Mouse (Mus musculus): ENCODE measurements around the gene Cdh13. TPM values are rescaled to one million over a fixed set of nuclear protein-coding genes. Genes with fewer than 3 reads are reported as not detected.

The Cdh13 gene
- polyA plus RNA-seq, 1 experiment from 2014 or later = 2.4 TPM

DNA sequence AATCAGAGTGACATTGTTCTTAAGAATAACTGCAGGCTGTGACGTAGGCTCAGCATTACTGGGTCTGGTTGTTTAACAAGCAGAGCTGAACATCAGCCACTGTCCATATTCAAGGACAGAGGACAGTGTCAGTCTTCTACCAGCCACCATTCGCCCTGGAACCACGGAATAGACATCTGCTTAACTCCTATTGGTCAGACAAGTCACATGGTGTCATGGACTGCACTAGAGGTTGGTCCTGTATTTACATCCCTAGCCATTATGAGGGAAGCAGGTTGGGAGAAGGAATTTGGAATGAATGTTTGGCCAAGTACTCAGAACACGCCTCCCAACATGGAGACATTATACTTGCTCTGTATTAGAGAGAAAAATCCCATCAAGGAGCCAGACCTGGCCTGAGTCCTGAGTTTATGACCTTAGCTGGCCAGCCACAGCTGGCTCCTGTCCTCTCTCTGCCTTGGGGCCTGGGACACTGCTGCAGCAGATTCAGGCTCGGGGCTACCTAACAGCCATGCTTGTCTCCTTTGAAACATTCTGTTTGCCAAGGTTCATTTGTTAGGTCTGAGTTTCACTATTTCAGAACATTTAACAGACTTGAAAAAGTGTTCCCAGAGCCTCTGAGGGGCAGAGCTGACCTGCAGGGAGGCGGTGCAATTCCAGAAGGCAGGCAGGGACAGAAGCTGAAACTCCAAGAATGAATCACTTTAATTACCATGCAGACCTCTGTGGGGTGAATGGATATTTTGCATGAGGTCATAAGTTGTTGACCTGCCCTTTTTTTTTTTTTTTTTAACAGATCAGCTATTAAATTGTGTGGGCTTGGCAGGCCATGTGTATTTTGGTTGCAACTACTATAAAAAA, 282.6 kb downstream of the Cdh13 start:
- Histone ChIP-seq H3K9me3 (no peaks in the 10 kb centered on the region), H3K4me1 (peaks cover 4% of the 10 kb centered on the region; the same call in 1 of the 2 replicates), H3K27ac (replicated peaks) (no peak overlapping the region), H3K36me3 (replicated peaks) (no peaks in the 10 kb centered on the region), H3K27me3 (replicated peaks; ENCODE audit: low read depth, poor library complexity, severe bottlenecking) (no peaks in the 10 kb centered on the region), H3K4me3 (no peak overlapping the region)
- 78% methylated on average over 6 of the region's 6 CpGs for WGBS
- DNase-seq (ENCODE audit: low spot score) = no peak

DNA sequence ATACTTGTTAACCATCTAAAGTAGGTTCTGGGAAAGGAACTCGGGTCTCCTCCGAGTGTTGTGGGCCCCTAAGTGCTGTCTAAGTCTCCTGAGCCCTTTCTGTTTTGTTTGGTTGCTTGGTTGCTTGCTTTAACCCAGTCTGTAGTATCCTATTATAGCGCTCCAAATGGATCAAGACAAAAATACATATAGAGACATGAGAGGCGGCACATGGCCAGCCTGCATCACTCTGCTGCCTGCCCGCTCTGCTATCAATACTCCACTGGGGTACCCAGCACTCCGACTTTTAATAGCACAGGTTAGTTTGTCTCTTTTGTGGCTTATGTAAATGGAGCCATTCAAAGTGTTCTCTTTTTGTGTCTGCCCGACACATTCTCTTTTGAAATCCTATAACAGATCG, 285.8 kb downstream of the Cdh13 start:
- 83% methylated on average over 8 of the region's 8 CpGs for WGBS
- H3K4me3 ChIP-seq = no peak overlapping the region

DNA sequence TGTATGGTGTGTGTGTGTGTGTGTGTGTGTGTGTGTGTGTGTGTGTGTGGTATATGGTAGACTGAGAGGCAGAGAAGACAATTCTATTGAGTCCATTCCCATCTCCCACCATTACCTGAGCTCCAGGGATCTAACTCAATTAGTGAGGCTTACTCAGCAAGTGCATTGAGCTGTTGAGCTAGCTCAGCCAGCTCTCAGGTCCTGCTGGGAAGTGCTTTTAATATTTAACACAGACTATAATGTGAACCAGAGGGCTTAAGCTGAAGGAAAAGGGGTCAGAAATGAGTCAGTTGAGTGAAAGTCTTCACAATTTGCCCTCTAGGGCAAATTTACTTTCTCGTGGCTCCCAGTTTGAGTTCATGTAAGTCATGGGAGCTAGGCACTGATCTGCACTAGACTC, 297.7 kb downstream of the Cdh13 start:
- 77% methylated on average over 1 of the region's 1 CpGs for WGBS
- DNase-seq (ENCODE audit: low spot score) = no peak
- Histone ChIP-seq H3K27ac (replicated peaks) (no peak overlapping the region), H3K4me1 (no peaks in the 10 kb centered on the region), H3K36me3 (replicated peaks) (no peaks in the 10 kb centered on the region), H3K4me3 (no peak overlapping the region), H3K9me3 (no peaks in the 10 kb centered on the region), H3K27me3 (replicated peaks; ENCODE audit: low read depth, poor library complexity, severe bottlenecking) (no peaks in the 10 kb centered on the region)

More for the DNA sequence above, 285.8 kb downstream of the Cdh13 start:
- Histone ChIP-seq H3K27me3 (replicated peaks; ENCODE audit: low read depth, poor library complexity, severe bottlenecking) (no peaks in the 10 kb centered on the region), H3K9me3 (no peaks in the 10 kb centered on the region), H3K36me3 (replicated peaks) (no peaks in the 10 kb centered on the region), H3K4me1 (peaks cover 4% of the 10 kb centered on the region; the same call in 1 of the 2 replicates), H3K27ac (replicated peaks) (no peak overlapping the region)
- no peak for DNase-seq (ENCODE audit: low spot score)

DNA sequence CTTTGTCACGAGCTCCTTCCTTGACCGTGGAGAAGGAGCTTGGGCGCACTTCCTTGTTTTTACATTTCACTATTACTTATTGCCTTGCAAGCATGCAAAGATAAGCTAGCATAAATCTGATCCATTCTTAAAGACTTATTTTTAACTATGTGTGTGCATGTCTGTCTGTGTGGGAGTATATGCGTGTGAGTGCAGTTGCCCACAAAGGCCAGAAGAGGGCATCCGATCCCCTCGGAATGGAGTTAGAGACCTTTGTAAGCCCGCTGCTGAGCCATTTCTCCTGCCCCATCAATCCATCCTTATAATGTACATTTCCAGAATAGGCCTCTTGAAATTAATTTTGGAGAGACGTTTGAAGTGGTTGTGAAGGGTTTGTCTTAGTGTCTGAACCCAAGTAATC, 298.7 kb downstream of the Cdh13 start:
- H3K4me1 ChIP-seq = no peaks in the 10 kb centered on the region
- H3K27me3 ChIP-seq (replicated peaks; ENCODE audit: low read depth, poor library complexity, severe bottlenecking) = no peaks in the 10 kb centered on the region
- H3K36me3 ChIP-seq (replicated peaks) = no peaks in the 10 kb centered on the region
- H3K9me3 ChIP-seq = no peaks in the 10 kb centered on the region
- H3K4me3 ChIP-seq = no peak overlapping the region
- DNase-seq (ENCODE audit: low spot score) = no peak
- no peak overlapping the region for H3K27ac ChIP-seq (replicated peaks)
- WGBS = 94% methylated on average over 8 of the region's 8 CpGs

DNA sequence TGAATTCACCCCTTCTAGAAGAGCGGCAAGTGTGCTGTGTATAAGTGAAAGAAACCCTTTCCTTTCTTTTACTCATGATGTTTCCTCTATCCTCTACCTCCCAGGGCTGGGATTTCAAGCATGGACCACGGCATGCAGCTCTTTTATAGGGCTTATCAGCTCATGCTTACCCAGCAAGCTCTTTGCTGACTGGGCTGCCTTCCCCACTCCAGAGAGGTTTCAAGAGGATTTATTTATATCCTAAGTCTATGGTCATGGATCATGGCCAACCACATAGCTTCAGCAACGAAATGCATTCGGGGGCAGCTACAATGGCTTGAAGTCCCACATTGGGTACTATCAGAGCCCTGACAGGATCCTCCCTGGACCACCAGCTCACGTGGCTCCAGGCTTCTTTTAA, 304.4 kb downstream of the Cdh13 start:
- Histone ChIP-seq H3K4me3 (no peak overlapping the region), H3K9me3 (no peaks in the 10 kb centered on the region), H3K27ac (replicated peaks) (no peak overlapping the region), H3K36me3 (replicated peaks) (no peaks in the 10 kb centered on the region), H3K27me3 (replicated peaks; ENCODE audit: low read depth, poor library complexity, severe bottlenecking) (no peaks in the 10 kb centered on the region), H3K4me1 (no peaks in the 10 kb centered on the region)
- WGBS = 88% methylated on average over 5 of the region's 5 CpGs
- DNase-seq (ENCODE audit: low spot score) = no peak

DNA sequence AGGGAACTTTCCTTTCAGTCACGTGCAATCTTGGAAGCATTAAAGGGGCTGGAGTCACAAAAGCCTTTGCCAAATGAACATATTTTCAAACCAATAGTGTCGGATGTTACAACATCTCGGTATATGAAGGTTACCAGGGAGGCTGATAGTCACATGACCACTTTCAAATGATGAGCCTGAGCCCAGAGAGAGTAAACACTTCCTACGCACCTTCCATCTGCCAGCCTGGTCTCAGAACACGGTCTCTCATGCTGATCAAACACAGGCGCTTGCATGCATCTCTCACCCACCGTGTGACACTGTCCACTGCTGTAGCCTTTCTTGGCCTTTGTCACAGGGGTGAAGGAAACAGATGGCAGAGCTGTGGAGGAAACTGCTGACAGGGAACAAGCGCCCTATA, 313.3 kb downstream of the Cdh13 start:
- DNase-seq (ENCODE audit: low spot score) = no peak
- Histone ChIP-seq H3K27ac (replicated peaks) (no peak overlapping the region), H3K9me3 (peaks cover 3% of the 10 kb centered on the region; the same call in 1 of the 2 replicates), H3K4me3 (no peak overlapping the region), H3K36me3 (replicated peaks) (no peaks in the 10 kb centered on the region), H3K4me1 (no peaks in the 10 kb centered on the region), H3K27me3 (replicated peaks; ENCODE audit: low read depth, poor library complexity, severe bottlenecking) (no peaks in the 10 kb centered on the region)
- WGBS = 84% methylated on average over 8 of the region's 8 CpGs

DNA sequence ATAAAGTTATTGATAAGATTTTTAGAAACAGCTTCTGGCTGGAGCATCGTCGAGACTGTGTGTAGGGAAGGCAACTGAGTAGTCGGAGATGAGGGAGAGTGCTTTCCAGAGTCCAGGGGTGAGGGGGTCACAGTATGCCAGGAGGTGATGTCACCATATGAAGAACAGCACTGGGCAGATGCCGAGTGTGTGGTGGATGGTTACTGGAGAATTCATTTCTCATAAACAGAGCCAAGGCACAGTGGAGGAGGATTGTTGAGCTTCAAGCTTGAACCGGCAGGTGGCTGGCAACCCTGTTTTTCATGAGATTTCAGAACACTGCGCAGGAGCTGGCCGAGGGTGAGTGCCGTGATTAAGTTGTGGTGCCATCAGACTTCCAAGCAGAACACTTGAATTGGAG, 317.8 kb downstream of the Cdh13 start:
- no peaks in the 10 kb centered on the region for H3K36me3 ChIP-seq (replicated peaks)
- H3K27ac ChIP-seq (replicated peaks) = no peak overlapping the region
- no peak for DNase-seq (ENCODE audit: low spot score)
- H3K4me3 ChIP-seq = no peak overlapping the region
- 87% methylated on average over 8 of the region's 8 CpGs for WGBS
- peaks cover 8% of the 10 kb centered on the region; the same call in 1 of the 2 replicates for H3K4me1 ChIP-seq
- H3K27me3 ChIP-seq (replicated peaks; ENCODE audit: low read depth, poor library complexity, severe bottlenecking) = no peaks in the 10 kb centered on the region
- no peaks in the 10 kb centered on the region for H3K9me3 ChIP-seq

DNA sequence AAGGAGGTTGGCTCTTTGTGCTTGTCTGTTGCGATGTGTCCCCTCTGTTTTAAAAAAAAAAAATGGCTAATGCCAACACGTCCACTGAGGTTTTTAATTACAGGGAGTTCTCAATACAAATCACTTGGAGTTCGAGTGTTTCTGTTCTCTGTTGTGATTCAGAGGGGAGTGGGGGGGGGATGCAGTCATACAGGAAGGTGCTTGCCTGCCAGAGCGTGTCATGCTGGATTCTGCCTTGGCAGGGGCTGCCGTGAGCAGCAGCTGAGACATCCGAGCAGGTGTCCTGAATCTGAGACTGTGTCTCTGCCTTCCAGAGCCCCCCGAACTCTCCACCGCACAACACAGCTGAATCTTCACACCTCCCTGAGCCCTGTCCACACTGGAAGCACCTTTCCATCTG, 318.5 kb downstream of the Cdh13 start:
- no peak for DNase-seq (ENCODE audit: low spot score)
- no peak overlapping the region for H3K27ac ChIP-seq (replicated peaks)
- peaks cover 8% of the 10 kb centered on the region; the same call in 1 of the 2 replicates for H3K4me1 ChIP-seq
- H3K9me3 ChIP-seq = no peaks in the 10 kb centered on the region
- no peaks in the 10 kb centered on the region for H3K27me3 ChIP-seq (replicated peaks; ENCODE audit: low read depth, poor library complexity, severe bottlenecking)
- no peak overlapping the region for H3K4me3 ChIP-seq
- WGBS = 78% methylated on average over 8 of the region's 8 CpGs
- H3K36me3 ChIP-seq (replicated peaks) = no peaks in the 10 kb centered on the region

DNA sequence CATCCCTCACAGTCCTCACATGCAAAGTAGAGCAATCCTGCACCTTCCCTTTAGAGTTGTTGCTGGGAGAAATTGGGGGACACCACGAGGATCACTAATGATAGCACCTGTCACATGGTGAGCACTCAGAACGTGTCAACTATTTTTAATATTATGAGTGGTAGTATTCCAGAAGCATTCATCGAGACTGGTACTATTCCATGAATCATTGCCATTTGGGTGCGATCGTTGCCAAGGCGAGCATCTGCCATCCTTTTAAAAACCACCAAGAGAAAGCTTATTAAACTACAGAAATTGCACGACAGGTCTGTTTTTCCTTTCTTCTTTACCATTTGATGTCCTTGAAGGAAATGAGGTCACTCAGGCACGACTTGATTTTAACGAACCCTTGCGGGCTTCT, 328.0 kb downstream of the Cdh13 start:
- H3K27ac ChIP-seq (replicated peaks) = no peak overlapping the region
- DNase-seq (ENCODE audit: low spot score) = no peak
- 87% methylated on average over 10 of the region's 10 CpGs for WGBS
- no peaks in the 10 kb centered on the region for H3K36me3 ChIP-seq (replicated peaks)
- H3K9me3 ChIP-seq = no peaks in the 10 kb centered on the region
- H3K4me3 ChIP-seq = no peak overlapping the region
- H3K27me3 ChIP-seq (replicated peaks; ENCODE audit: low read depth, poor library complexity, severe bottlenecking) = no peaks in the 10 kb centered on the region
- no peaks in the 10 kb centered on the region for H3K4me1 ChIP-seq

DNA sequence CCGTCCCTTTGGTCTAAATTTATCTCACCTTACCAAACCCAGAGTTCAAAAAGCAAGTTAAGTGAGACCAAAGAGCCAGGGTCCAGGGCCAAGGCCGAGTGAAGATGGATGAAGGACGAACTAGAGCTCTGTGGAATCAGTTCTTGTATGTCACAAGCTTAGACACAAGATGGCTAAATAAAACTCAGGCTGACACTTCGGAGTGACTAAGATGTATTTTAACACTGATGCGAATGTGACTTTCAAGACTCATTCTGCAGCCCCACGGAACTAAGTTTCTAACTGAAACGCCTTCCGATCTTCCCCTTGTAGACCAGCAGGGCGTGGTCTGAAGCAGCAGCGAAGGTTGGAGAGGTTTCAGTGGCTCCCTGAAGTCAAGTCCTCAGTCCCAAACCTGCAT, 334.7 kb downstream of the Cdh13 start:
- no peak overlapping the region for H3K27ac ChIP-seq (replicated peaks)
- H3K27me3 ChIP-seq (replicated peaks; ENCODE audit: low read depth, poor library complexity, severe bottlenecking) = no peaks in the 10 kb centered on the region
- H3K9me3 ChIP-seq = no peaks in the 10 kb centered on the region
- 93% methylated on average over 10 of the region's 10 CpGs for WGBS
- no peaks in the 10 kb centered on the region for H3K36me3 ChIP-seq (replicated peaks)
- no peak overlapping the region for H3K4me3 ChIP-seq
- no peak for DNase-seq (ENCODE audit: low spot score)
- no peaks in the 10 kb centered on the region for H3K4me1 ChIP-seq

DNA sequence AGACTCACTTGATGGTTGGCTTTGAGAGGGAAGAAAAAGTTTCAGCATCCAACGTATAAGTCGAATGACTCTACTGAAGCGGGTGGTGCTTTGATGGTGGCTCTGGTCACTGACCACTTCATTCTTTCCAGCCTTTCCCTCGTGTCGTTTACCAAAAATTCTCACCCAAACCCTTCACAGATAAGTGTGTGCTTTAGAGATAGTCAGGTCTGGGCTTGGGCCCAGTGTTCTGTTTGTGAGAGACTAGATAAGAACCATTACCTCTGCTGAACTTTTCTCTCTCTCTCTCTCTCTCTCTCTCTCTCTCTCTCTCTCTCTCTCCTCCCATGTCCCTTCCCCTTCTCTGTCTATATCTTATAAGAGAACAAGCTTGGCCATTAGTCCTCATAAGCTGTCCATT, 342.9 kb downstream of the Cdh13 start:
- Histone ChIP-seq H3K4me1 (no peaks in the 10 kb centered on the region), H3K27me3 (replicated peaks; ENCODE audit: low read depth, poor library complexity, severe bottlenecking) (no peaks in the 10 kb centered on the region), H3K4me3 (no peak overlapping the region), H3K36me3 (replicated peaks) (no peaks in the 10 kb centered on the region), H3K27ac (replicated peaks) (no peak overlapping the region), H3K9me3 (no peaks in the 10 kb centered on the region)
- DNase-seq (ENCODE audit: low spot score) = no peak
- WGBS = 87% methylated on average over 5 of the region's 5 CpGs

DNA sequence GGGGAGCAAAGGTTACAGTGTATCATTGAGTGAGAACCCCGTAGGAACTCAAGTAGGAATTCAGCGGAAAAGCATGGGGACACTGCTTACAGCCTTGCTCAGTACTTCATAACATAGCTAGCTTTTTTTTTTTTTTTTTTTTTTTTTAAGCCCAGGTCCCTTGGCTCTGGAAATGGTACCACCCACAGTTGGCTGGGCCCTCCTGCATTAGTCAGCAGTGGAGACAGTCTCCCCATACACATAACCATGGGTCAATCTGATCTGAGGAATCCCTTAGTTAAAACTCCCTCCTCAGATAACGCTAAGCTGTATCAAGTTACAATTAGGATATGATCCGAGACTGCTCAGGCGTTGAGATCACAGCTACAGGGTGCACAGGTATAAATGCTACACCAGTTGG, 344.2 kb downstream of the Cdh13 start:
- Histone ChIP-seq H3K9me3 (no peaks in the 10 kb centered on the region), H3K36me3 (replicated peaks) (no peaks in the 10 kb centered on the region), H3K4me3 (no peak overlapping the region), H3K4me1 (no peaks in the 10 kb centered on the region), H3K27ac (replicated peaks) (no peak overlapping the region), H3K27me3 (replicated peaks; ENCODE audit: low read depth, poor library complexity, severe bottlenecking) (no peaks in the 10 kb centered on the region)
- DNase-seq (ENCODE audit: low spot score) = no peak
- 75% methylated on average over 5 of the region's 5 CpGs for WGBS

DNA sequence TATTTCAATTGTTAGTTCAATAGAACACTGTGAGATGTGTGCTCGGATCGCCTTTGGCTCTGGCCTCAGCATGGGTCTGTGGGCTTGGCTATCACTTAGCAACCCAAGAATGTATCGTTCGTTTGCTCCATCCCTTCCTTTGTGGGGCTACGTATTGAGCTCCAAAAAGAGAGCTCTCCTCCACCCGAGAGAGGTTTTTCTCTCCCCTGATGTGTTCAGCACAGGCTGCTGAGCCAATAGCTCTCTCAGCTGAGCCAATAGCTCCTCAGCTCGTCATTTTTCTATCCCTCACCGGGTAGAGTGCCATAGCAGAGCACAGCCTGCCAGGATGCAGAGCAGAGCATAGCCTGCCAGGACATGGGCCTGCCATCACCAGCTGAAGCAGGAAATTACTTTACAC, 345.2 kb downstream of the Cdh13 start:
- no peak for DNase-seq (ENCODE audit: low spot score)
- Histone ChIP-seq H3K27me3 (replicated peaks; ENCODE audit: low read depth, poor library complexity, severe bottlenecking) (no peaks in the 10 kb centered on the region), H3K36me3 (replicated peaks) (no peaks in the 10 kb centered on the region), H3K4me3 (no peak overlapping the region), H3K27ac (replicated peaks) (no peak overlapping the region), H3K9me3 (no peaks in the 10 kb centered on the region), H3K4me1 (no peaks in the 10 kb centered on the region)
- 72% methylated on average over 8 of the region's 8 CpGs for WGBS
